Mouse (Mus musculus) induced T-regulatory cell, adult 2 months (primary cell): ENCODE measurements around the gene Calm1.

Experiments used
- DNase-seq: peaks from one replicate; pipeline ENCODE4 v3.0.0-alpha.2; 2012; ENCODE audit warnings: low read depth

Gene Calm1

DNA sequence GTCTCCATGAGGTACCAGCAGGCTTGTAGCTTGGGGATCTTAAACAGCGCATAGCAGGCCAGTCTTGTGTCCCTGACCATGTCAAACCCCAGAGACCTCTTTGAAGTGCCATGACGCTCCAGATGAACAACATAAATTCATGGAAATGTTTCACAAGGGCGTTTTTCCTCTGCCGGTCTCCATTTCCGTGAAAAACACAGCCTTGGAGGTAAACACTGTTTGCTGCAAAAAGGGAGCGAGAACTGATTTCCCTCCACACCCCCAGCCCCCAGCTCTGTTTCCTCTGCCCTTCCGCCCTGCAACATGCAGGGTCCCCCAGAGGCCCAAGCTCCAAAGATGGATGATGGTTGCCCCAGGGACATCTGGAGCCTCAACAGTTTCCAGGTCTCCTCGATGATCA, 24.3 kb downstream of the Calm1 start:
- no peak for DNase-seq

DNA sequence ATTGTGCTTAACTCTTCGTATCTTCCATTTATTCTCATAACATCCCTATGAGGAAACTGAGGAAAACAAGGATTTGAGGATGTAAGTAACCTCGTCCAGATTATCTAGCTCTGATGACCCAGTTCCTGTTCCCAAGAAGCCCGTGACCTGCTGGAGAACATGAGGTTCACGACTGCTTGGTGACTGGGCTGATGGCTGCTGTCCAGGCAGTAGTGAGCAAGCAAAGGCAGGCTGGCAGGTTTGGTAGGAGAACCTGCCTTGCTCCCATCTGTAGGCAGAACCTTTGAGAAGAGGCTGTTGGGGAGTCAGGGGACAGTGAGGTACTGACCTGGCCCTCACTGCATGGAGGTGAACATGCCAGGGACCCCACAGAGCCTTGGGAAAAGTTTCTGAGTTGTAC, 26.0 kb downstream of the Calm1 start:
- no peak for DNase-seq

DNA sequence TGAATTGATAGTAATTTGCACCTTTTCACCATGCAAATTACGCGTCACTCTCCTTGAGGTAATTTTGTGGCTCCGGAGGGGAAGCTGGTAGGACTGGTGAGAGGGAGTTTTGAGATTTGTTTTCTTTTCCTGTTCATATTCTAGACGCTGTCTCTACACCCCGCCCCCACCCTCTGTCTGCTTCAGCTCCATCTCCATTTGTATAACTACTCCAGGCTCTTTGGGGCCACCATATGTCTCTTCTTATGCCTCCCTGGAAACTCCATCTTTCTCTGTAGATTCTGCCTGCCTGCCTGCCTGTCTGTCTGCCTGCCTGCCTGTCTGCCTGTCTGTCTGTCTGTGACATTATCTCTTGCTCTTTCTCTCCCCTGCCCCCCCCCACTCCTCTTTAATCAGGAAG, 26.8 kb downstream of the Calm1 start:
- DNase-seq: no peak

DNA sequence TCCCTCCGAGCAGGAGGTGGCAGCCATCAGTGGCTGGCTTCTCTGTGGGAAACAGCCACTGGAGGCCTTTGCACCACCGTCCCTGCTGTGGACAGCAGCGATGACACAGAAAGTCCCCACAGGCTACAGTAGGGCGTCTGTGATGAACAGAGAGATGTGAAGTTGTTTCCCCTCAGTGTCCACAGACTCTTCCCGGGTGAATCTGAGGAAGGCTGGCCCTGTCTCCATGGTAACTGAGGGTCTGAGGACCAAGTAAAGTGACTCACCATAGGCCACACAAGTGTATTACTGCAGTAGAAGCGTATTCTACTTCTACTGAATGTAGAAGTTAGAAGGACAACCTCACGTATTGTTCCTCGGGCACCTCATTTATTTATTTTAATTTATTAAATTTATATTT, 27.4 kb downstream of the Calm1 start:
- no peak for DNase-seq

DNA sequence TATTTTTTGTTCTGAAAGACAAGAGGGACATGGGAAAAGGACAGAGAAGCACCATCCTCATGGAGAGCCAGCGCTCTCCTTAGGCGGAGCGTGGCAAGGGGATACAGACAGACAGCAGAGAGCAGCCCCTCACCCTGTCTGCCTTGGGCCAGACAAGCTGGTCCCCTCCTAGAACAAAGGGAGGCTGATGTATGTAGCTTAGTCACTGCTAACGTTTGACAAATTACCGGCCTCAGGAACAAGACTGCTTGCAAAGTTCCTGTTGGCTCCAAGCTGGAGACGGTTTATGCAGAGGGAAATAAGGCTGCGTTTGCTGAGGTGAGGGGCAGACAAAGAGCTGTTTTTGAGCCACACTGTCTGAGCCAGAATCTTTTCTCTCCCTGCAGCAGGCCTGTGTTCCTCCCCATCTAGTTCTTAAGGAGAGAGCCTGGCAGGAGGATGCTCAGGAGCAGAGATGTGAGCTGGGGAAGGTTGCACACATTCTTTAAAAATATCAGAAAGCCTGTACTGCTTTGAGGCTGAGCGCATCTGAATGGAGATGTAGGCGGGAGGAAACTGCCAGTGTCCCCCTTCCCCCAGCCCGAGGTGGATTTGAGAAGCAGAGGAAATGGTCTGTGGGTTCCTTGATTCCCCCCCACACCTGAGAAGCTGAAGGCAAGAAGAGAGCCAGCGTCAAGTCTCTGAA, 28.9 kb downstream of the Calm1 start:
- peak; percentile 13 for DNase-seq

DNA sequence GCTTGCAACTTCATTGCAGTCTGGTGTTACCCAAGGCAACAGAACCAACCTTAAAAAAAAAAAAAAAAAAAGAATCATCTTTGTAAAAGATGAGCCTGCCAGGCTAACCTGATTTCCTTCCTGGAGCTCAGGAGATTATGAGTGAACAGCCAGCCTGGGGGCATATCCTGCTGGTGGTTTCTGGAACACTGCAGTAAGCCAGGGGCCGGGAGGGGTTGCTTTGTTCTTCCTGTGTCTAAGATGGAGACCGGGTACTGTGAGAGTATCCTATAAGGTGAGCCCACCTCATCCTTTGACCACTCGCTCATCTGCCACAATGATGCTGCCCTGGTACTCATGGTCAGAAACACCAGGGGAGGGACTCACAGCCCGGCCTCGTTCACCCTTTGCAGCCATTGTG, 35.0 kb downstream of the Calm1 start:
- no peak for DNase-seq

DNA sequence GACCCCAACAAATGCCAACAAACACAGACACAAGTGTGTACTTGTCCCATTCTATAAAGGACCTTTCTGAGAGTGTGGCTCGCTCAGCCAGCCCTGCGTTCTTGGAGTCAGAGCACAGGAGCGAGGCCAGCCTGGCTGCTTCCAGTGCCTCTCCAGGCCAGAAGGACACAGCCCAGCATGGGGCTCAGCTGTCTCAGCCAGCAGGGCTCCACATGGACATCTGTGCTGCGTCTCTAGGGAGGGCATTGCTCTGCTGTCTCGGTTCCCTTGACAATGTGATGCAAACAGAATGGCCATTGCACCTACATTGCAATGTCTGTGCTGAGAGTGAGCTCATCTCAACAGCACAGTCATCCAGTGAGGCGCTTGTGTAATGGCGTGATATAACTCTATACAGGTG, 35.7 kb downstream of the Calm1 start:
- DNase-seq: no peak

DNA sequence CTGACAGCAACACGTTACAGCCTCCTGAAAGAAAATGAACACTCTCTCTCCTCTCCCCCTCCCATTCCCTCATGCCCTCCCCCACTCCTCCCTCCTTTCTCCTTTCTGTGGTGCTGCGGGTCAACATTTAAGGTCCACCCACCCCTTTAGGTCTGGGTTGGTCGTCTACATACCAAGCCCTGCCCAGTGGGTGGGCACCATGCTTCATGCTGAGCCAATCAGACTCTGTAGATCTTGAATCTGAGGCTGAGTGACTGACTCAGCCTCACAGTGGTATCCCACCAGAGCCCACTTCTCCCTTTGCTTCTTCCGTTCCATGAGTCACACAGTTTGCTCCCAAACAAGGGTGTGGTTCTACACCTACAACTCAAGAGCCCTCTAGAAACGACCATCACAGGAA, 36.2 kb downstream of the Calm1 start:
- DNase-seq: no peak

DNA sequence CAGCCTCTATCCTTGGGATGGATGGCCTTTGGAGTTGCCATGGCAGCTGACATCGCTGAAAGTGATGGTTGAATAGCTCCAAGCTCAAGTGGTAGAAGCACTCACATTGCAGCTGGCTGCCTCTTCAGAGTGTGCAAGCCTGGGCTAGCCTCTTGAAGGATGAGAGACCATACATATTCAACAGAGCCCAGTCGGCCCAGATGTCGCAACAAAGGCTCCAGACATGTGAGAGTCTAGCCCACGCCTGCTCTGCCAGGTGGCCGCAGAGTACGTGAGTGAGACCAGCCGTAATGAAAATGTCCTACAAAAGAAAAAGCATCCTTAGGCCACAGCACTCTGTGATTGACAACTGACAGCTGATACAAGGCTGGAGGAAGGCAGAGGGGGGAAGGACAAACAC, 40.2 kb downstream of the Calm1 start:
- no peak for DNase-seq

DNA sequence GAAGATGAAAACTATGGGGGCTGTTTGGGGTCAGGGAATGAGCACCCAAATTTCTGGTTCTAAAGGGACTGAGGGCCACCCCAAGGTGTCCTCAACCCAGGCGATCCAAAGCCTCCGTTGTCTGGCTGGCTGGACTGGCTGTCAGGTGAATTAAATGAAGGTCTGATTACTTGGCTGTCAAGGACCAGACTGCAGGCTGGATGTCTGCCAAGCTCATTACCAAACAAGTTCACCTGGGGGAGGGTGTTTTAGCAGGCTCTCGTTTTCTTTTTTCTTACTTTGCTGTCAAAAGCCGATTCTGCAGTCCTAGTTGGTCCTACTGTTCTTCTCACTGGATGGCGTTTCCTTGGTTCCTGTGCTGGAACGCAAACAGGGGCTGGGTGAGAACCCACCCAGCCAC, 40.6 kb downstream of the Calm1 start:
- DNase-seq: no peak

DNA sequence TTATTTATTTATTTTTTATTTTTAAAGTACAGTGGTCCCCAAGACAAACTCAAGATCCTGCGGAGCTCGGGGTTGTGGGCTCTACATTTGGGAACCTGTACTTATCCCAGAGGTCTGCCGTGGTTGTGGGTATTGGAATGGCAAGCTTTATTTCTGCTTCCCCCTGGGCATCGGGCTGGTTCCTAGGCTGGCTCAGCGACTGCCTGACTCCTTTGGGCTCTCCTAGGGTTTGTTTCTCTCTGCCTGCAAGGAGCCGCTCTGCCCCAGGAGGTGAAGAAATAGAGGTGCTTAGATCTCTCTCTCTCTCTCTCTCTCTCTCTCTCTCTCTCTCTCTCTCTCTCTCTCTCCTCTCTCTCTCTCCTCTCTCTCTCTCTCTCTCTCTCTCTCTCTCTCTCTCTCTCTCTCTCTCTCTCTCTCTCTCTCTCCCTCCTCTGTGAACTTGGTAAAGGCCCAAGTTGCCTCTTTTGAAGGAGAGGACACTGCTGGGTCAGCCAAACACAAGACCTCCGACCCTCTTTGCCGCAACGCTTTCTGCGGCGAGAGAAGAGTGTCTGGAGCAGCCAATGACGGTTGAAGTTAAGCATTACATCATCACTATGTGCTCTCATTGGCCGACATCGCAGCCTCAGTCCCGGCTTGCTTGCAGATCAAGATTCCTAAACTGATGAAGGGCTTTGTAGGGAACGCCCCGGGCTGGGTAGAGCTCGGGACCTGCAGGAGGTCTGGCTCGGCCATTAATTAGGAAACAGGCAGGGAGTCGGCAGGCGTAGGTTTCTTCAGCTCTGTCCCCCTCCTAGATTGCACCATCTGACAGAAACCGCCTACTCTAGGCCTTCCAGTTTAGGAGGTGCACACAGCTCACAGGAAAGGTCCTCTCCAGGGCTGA, 42.9 kb downstream of the Calm1 start:
- peak; percentile 18 for DNase-seq

DNA sequence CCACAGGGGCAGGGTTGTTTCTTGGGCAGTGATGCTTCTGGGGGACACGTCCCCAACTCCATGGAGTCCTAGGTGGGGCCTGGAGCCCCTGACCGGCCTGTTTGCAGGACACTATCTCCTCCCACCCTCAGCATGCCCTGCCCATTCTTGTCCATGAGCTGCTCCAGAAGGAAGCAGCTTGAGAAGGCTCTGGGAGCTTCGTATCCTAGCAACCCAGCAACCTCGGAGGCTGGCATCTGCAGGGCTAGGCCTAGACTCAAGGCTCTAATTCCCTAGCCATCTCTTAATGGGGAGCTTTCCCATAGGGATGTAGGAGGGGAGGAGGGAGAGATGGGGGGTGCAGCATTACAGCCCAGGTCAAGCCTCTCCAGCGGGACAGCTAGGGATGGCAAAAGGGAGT, 45.3 kb downstream of the Calm1 start:
- DNase-seq: no peak

DNA sequence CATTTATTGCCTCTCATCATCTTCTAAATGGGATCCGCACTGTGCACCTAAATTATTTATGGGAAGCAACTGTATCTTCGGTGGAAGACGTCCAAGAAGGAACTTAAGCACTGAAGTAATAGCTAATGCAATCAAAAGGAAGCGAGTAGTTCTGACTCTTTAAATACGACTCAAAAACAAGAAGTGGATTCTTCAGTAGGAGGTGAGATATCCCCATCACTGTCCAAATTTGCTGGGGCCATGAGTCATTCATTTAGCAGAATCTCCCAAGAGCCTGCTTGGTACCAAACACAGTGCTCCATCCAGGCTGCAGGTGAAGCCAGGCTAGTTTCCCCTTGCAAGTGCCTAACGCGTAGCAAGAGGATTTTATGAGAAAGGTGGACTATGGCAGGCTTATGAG, 49.9 kb downstream of the Calm1 start:
- no peak for DNase-seq

DNA sequence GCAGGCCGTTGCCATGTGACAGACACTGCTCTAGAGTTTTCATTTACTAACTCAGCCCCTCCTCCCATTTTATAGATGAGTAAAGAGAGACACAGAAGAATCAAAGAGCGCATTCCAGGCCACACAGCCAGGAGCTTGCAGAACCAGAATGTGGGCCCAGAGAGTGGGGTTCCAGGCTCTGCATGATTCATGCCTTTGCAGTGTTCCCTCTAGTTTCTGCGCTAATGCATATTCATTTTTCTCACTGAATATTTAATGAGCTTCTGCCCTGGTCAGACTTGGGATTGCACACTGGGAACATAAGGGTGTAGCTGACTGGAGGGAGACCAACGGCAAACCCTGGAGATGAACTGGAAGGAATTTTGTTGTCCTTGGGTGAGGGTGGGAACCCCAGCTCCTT, 55.2 kb downstream of the Calm1 start:
- DNase-seq: no peak

DNA sequence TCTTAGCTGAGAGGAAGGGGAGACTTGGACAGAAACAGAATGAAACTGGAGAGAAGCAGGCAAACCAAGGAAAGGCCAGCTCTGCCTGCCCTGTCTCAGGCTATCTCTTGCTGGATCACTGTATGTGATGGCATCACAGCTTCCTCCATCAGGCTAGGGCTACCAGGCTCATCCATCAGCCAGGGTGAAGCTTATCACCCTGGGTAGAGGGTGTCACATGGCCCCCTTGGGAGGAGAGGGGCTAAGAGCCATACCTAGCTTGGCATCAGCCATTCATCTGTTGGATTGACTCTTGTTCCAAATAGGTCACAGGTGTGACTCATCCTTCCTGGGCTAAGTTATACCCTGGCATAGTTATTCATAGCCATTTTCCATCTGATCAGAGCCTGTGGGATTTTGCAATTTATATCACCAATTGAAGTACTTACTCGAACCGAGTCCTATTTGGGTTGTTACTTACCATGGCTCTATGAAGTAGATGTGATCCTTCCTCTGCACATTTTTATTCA, 56.3 kb downstream of the Calm1 start:
- no peak for DNase-seq

DNA sequence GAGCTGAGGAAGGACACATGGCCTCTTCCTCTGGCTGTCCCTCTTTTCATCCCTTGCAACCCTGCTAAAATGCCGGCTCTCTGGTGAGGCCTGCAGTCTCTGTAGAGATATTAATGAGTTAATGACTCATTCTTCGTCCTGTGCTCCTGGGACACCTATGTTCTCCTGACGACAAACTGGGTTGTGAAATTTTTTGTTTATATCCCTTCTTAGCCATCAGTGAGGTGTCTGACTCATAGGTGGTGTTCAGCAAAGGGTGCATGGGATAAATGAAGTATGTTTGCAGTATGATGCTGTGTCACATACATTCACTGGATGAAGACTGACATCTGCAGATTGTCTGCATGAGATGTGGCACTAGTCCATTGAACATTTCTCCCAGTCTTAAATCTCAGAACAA, 58.5 kb downstream of the Calm1 start:
- no peak for DNase-seq
